9 mouse cellular contexts compared by ENCODE assay signal in genomic region chr11:34899400-34899799, GRCm38 (mm10).
A peak's percentile ranks its signal among the peaks of the same experiment; 100 is the strongest.
DNase-seq lines count a peak whose midpoint lies in the region; ATAC-seq and TF ChIP-seq lines count a peak whose summit lies in the region.
"Had no signal": no experiment of that assay in that cellular context is flagged by ENCODE, and none has a peak within 500 bp of the region (broad histone marks: within the 10 kb centered on the region; RNA-seq: fewer than 3 reads in every experiment).

No protein-coding gene starts in this region.

- no peaks in the 10 kb centered on the region for H3K4me1 ChIP-seq in cerebellum, adult 2 months (ENCODE audit: control insufficient read depth, insufficient read depth, low read length)
- no peaks in the 10 kb centered on the region for H3K4me1 ChIP-seq in forebrain, postnatal 0 days (ENCODE audit: insufficient read depth)

- 68% methylated on average over 3 of the region's 3 CpGs for WGBS in cerebellum, adult 2 months
- 63% methylated on average over 3 of the region's 3 CpGs for WGBS in forebrain, postnatal 0 days

- no peak overlapping the region for H3K9ac ChIP-seq in forebrain, postnatal 0 days

- H3K27ac ChIP-seq in cerebellum, adult 2 months (ENCODE audit: insufficient read depth, low read length) = no peak overlapping the region
- no peak overlapping the region for H3K27ac ChIP-seq in forebrain, postnatal 0 days (ENCODE audit: low read depth, low read length)

- no peak for ATAC-seq in forebrain, postnatal 0 days
- no peak for ATAC-seq in frontal cortex, adult (ENCODE audit: low TSS enrichment)

- DNase-seq in cerebellum, postnatal 14 days = peak; percentile 8 to 26
- no peak for DNase-seq in cerebellum, adult 2 months
- peak; percentile 88 for DNase-seq in 3T3-L1 (ENCODE audit: low read depth, low spot score)
- DNase-seq in brain, adult 2 months (ENCODE audit: low read depth, low spot score) = peak; percentile 17
- DNase-seq in lung, postnatal 25 days (ENCODE audit: low spot score) = peak; percentile 4
- DNase-seq in spleen, adult 12 weeks (ENCODE audit: low spot score) = no peak
- DNase-seq in forebrain, postnatal 0 days = no peak

- no peak for TF ChIP-seq POLR2A in cerebellum, adult 2 months (IDR thresholded peaks at IDR 0.05; ENCODE audit: borderline replicate concordance, insufficient read depth, low read length)

- H3K4me2 ChIP-seq in forebrain, postnatal 0 days (ENCODE audit: low read depth) = no peak overlapping the region

- no peaks in the 10 kb centered on the region for H3K36me3 ChIP-seq in forebrain, postnatal 0 days (ENCODE audit: insufficient read depth)
- H3K36me3 ChIP-seq: G1E had no signal

- no peaks in the 10 kb centered on the region for H3K9me3 ChIP-seq in forebrain, postnatal 0 days (ENCODE audit: low read length)

- no peak for TF ChIP-seq CTCF in cerebellum, adult 2 months (IDR thresholded peaks at IDR 0.05; ENCODE audit: borderline replicate concordance, insufficient read depth, low read depth, low read length)
- no peak for TF ChIP-seq CTCF in forebrain, postnatal 0 days (IDR thresholded peaks at IDR 0.05; ENCODE audit: low read depth)

- H3K27me3 ChIP-seq in cerebellum, adult 2 months (ENCODE audit: control insufficient read depth, insufficient read depth, low read length) = no peaks in the 10 kb centered on the region
- no peaks in the 10 kb centered on the region for H3K27me3 ChIP-seq in forebrain, postnatal 0 days (ENCODE audit: insufficient read depth, low read length)

- no peak overlapping the region for H3K4me3 ChIP-seq in cerebellum, adult 2 months (replicated peaks; ENCODE audit: insufficient read depth, low read depth, low read length)
- no peak overlapping the region for H3K4me3 ChIP-seq in forebrain, postnatal 0 days (ENCODE audit: low read depth, low read length)

Comparison
In these comparisons a context has a peak if more than half of its experiments do, and no peak if none do; other contexts are left out.
1. DNase-seq: peak in cerebellum, postnatal 14 days (2 of 2), 3T3-L1 (single experiment), brain, adult 2 months (single experiment) and lung, postnatal 25 days (single experiment); none in cerebellum, adult 2 months (0 of 2), spleen, adult 12 weeks (single experiment) and forebrain, postnatal 0 days (single experiment).